Mouse (Mus musculus) bone marrow macrophage, adult 2 months (primary cell): Measurements from ENCODE around the gene Rrp7a. TPM values are rescaled to one million over a fixed set of nuclear protein-coding genes. Genes with fewer than 3 reads are reported as not detected.
"Not testable (repeated sequence)": the region's sequence is repeated elsewhere in the genome, so short reads cannot be mapped to it uniquely, and the experiment has no call there.

Source experiments
- H3K27ac ChIP-seq: 2 replicates; pipeline ENCODE4 v1.5.1; 2012; ENCODE audit warnings: low read depth, low read length; ENCODE audit not compliant: insufficient read depth
- H3K4me1 ChIP-seq: 2 replicates; pipeline ENCODE4 v1.6.1; 2012; ENCODE audit warnings: low read length; ENCODE audit not compliant: control insufficient read depth, insufficient read depth
- H3K4me3 ChIP-seq: 2 replicates; pipeline ENCODE4 v1.5.1; 2012; ENCODE audit warnings: mild to moderate bottlenecking, low read length, moderate library complexity; ENCODE audit not compliant: insufficient read depth
- CTCF ChIP-seq: IDR thresholded peaks from 2 replicates; pipeline ENCODE4 v1.5.1; 2012; ENCODE audit warnings: low read depth, mild to moderate bottlenecking, low read length, moderate library complexity
- POLR2A ChIP-seq: IDR thresholded peaks from 2 replicates; pipeline ENCODE4 v1.6.1; 2012; ENCODE audit warnings: mild to moderate bottlenecking, low read depth, low read length, borderline replicate concordance
- polyA plus RNA-seq: library from polyadenylated mRNA; stranded (reverse); fragments of >200 nt; gene quantifications from 2 replicates; pipeline ENCODE4 v1.2.4, GENCODE M21; 2012; ENCODE audit not compliant: missing spikeins, insufficient read depth, insufficient read length

Rrp7a gene
- polyA plus RNA-seq, 1 experiment = 66.1 TPM

DNA sequence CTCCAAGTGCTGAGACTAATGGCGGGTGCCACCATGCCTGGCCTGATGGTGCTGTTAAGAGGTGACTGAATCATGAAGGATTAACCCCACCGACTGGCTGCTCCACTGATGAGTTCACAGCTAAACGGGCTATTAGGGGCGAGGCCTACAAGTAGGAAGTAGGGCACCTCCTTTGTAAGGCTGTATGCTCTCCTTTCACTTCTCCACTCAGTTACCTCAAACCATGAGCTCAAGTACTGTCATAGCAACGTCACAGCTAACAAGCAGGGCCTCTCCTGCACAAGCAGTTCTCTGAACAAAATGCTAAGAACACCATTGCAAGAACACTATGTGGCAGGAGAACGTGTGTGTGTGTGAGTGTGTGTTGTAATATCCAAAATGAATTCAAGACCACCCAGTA lies 22.9 kb upstream of the Rrp7a start:
- no peak overlapping the region for H3K4me3 ChIP-seq
- H3K4me1 ChIP-seq = peaks cover 32% of the 10 kb centered on the region
- H3K27ac ChIP-seq = peak overlapping the region; percentile 10; the same call in 1 of the 2 replicates

DNA sequence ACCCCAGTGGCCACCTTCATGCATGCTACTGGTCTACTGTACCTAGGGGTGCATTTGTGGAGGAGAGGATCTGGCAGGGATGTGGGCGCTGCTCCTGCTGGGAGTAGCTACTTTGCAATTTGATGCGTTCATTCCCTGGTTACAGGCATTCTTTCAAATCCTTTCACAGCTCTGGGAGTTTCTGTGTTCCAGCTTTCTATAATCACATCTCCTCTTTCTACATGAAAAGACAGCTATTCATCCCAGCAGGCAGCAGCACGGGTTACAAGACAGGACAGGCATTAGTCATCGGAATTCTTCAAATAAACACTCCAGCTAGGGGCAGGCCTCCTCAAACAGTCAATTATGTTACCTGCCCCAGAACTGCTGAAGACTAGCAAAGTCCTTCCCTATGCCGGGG lies 20.3 kb upstream of the Rrp7a start:
- Histone ChIP-seq H3K27ac (no peak overlapping the region), H3K4me3 (no peak overlapping the region), H3K4me1 (peaks cover 40% of the 10 kb centered on the region)
- no peak for TF ChIP-seq CTCF

More for the DNA sequence above, 22.9 kb upstream of the Rrp7a start:
- no peak for TF ChIP-seq CTCF
- TF ChIP-seq POLR2A = no peak

DNA sequence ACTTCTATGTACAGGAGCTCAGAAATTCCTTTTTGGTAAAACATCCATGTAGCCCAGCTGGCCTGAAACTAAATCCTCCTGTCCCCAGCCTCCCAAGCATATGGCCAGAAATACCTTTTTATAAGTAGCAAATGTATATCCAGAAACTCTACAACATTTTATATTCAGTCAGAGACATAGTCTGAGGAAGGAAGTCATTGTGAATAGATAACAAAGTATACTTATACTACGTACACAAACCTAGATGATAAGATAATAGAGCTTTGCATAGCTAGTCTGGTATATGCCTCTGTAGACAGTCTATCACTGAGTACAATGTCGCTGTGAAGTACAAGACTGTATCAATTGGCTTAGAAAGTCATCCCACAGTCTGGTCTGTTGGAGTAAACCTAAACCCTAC lies 13.1 kb upstream of the Rrp7a start:
- TF ChIP-seq CTCF = no peak
- TF ChIP-seq POLR2A = no peak
- peaks cover 24% of the 10 kb centered on the region for H3K4me1 ChIP-seq

DNA sequence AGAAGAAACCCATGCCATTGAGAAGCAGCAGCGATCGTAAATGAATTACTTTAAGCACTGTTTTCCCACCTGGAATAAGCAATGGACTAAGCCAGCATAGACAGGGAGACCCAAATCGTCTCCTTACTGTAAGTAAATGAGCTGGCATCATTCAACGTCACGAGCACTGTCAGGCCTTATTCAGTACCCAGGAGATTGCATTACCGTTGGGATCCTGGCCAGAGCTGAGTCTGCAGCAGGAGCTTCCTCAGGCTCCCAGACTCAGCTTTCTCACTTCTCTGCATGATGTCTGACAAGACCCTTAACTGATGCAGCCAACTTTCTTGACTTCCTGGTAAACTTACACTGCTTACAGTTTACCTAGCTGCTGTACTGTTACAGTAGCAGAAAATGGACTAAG lies 12.1 kb upstream of the Rrp7a start:
- TF ChIP-seq POLR2A = no peak
- TF ChIP-seq CTCF = no peak

More for the DNA sequence above, 13.1 kb upstream of the Rrp7a start:
- Histone ChIP-seq H3K27ac (no peak overlapping the region), H3K4me3 (no peak overlapping the region)

DNA sequence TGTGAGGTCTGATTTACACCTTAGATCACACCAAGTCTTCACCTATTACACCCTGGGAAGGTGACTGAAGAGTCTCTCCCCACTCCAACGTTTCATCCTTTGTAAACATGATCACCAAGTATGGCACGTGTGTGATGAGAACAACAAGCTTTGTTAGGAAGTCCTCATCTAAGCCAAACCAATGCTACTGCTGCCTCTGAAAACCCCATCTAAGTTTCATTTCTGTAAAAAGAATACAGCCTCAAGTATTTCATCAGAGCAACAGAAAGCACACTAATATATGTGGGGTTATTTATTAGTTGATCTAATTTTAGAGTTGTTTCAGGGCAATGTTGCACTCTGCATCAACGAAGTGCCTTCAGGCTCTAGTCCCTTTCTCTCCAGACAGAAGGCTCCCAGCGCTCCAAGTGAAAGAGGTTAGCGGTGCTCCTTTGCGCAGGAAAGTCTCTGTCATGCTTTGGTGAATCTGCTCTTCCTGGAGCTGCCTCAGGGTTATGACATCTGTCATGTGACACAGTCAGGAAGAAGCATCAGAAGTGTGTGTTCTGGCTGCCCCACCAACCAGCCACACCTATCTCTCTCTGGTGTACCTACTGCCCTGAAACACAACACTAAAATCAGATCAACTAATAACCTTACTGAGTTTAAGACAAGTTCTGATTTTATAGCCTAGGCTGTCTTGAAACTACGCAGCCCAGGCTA lies 7.1 kb upstream of the Rrp7a start:
- Histone ChIP-seq H3K4me3 (no peak overlapping the region), H3K27ac (peak overlapping the region; percentile 66), H3K4me1 (peaks cover 28% of the 10 kb centered on the region)
- TF ChIP-seq POLR2A = no peak
- TF ChIP-seq CTCF = no peak

More for the DNA sequence above, 12.1 kb upstream of the Rrp7a start:
- peaks cover 28% of the 10 kb centered on the region for H3K4me1 ChIP-seq
- H3K4me3 ChIP-seq = no peak overlapping the region
- peak overlapping the region; percentile 47 for H3K27ac ChIP-seq

DNA sequence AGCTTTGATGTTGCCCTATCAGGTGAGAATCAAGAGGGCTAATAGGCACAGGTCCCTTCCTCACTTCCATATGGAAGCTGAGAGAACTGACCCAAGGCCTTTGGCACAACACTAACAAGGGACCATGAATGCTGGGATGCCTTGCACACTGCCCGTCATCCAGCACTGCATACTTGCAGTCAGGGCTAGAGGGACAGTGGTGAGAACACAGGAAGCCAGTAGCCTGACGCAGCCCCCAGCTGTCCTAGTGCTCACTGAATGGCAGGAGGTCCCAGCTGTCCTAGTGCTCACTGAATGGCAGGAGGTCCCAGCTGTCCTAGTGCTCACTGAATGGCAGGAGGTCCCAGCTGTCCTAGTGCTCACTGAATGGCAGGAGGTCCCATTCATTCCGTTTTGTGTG lies 4.4 kb upstream of the Rrp7a start:
- H3K4me1 ChIP-seq = peaks cover 20% of the 10 kb centered on the region
- not testable (repeated sequence) for H3K27ac ChIP-seq, H3K4me3 ChIP-seq

DNA sequence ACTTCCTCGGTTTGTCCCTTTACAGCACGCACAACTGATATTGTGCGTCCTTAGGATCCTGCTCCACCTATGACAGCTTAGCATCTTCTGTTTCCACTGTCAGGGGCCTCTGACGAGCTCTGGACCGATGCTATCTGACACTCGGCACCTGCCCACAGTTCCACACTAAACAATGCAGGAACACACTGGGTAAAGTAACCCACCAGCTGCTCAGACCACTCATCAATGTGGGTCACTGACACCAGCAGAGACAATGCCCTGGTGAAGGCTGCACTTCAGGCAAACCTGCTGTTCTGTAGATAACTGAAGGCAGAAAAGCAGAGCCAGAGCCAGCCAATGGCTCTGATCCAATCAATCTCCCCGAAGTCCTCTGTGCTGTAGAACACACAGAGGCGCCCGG lies 4.0 kb upstream of the Rrp7a start:
- Histone ChIP-seq H3K4me3 (no peak overlapping the region), H3K4me1 (peaks cover 20% of the 10 kb centered on the region), H3K27ac (no peak overlapping the region)
- no peak for TF ChIP-seq CTCF
- TF ChIP-seq POLR2A = no peak

DNA sequence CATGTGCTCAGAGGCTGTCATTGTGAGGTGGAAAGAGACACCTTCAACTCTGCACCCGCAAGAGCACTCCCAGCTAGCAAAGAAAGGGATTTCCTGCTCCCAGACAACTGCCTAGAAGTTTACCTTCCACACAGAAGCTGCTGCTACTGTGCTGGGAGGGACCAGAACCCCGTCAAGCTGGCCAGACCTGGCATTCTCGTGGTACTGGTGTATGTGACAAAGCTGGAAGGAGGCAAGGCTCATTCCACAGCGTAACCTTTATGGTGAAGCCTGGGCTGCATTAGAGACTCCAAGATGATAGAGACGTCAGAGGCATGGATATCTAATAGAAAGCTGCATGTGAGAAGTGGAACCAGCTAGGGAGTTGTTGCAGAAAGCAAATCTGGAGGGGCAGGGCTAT lies 2.0 kb upstream of the Rrp7a start:
- no peak overlapping the region for H3K27ac ChIP-seq
- no peak overlapping the region for H3K4me3 ChIP-seq
- no peak for TF ChIP-seq POLR2A
- peaks cover 13% of the 10 kb centered on the region for H3K4me1 ChIP-seq

DNA sequence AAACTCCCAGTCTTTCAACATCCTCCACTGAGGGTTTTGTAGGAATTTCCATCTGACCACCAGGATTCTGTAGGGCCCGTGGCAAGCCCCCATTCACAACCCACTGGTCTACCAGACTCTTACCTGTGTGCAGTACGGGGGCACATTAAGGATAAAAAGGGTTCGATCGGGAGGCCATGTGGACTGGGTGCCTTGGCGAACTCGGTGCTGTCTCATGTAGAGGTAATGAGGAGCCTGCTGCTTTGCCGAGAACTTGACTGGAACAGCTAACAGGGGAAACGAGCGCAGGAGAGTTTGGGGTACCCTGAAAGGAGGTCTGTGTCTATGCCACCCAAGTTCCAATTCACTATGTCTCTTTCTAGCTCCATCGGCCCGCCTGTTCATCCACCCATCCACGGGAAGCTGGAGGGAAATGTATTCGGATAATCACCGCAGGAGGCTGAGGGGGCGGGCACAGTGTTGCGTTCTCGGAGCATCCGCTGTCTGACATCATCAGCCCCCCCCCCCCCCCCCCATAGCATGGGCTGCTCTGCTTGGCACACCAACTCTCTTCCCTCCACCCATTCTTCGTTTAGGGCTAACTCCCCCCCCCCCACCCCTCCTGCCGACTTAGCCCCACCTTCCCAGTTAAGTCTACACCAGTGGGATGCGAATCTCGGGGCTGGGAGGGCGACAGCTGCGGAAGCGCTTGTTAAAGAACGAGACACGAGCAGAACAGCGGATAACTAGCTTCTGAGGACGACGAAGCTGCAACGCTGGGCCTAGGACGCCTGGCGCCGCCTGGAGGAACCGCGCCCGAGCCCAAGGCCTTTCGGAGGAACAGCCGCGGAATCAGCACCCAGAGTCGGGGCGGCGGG lies 664 bp downstream of the Rrp7a start:
- Histone ChIP-seq H3K4me1 (peaks cover 2% of the 10 kb centered on the region; the same call in 1 of the 2 replicates), H3K27ac (peak overlapping the region; percentile 67), H3K4me3 (peak overlapping the region; percentile 92)
- TF ChIP-seq CTCF (no peak), POLR2A (no peak)

DNA sequence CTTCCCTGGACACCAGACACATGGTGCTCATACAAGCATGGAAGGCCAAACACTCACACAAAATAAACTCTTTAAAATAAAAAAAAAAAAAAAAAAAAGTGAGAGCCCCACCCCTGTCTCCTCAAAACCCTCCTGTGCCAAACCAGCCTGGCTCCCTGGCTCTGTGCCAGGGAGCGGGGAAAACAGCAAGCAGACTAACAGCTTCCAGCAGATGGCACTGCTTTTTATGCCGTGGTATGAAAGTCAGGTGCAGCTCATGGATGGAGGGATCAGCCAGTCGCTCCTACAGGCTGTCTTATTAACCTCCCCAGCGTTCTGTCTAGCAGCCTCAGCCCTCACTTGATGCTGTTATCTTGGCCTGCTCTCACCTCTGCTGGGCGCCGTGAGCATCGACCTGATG lies 4.2 kb downstream of the Rrp7a start:
- Histone ChIP-seq H3K27ac (no peak overlapping the region), H3K4me3 (no peak overlapping the region), H3K4me1 (peaks cover 2% of the 10 kb centered on the region; the same call in 1 of the 2 replicates)
- TF ChIP-seq CTCF = no peak
- no peak for TF ChIP-seq POLR2A
